Mouse (Mus musculus): Measurements from ENCODE around the gene Plau. TPM values are rescaled to one million over a fixed set of nuclear protein-coding genes. Genes with fewer than 3 reads are reported as not detected.

The Plau gene
- total RNA-seq, 1 experiment: 13.7 TPM

- peaks cover 4 to 6% of the 10 kb centered on the region in 2 experiments; a peak in 3 of 4 replicates for H3K4me1 ChIP-seq (ENCODE audit: control insufficient read depth in 2 of 2, insufficient read depth in 2 of 2, low read length in 2 of 2, poor library complexity in 1 of 2)
- no peak overlapping the region for H3K9ac ChIP-seq (ENCODE audit: insufficient read depth, low read depth, low read length, poor library complexity, severe bottlenecking)
- no peaks in the 10 kb centered on the region for H3K9me3 ChIP-seq (ENCODE audit: control insufficient read depth, insufficient read depth, low read depth, low read length)
- H3K27ac ChIP-seq (ENCODE audit: insufficient read depth, low read depth, low read length, poor library complexity, severe bottlenecking): no peak overlapping the region
- in situ Hi-C loops (cut with MboI; ENCODE audit: low sequenced_read_pairs in 2 of 2, unreplicated experiment in 2 of 2): no loop called here
- no peaks in the 10 kb centered on the region for H3K36me3 ChIP-seq (ENCODE audit: control insufficient read depth, insufficient read depth, low read length, poor library complexity, severe bottlenecking)
- TF ChIP-seq HCFC1 (IDR thresholded peaks at IDR 0.05; ENCODE audit: borderline replicate concordance, insufficient read depth, low read length) (no peak), ZNF384 (IDR thresholded peaks at IDR 0.05; ENCODE audit: low read depth, low read length) (no peak), CHD2 (IDR thresholded peaks at IDR 0.05; ENCODE audit: low read depth, low read length) (no peak), ZC3H11A (IDR thresholded peaks at IDR 0.05; ENCODE audit: borderline replicate concordance, low read depth, low read length) (no peak), MAFK (IDR thresholded peaks at IDR 0.05; ENCODE audit: insufficient read depth, low read depth, low read length) (no peak)
- H3K4me3 ChIP-seq (ENCODE audit: insufficient read depth in 1 of 2, low read depth in 1 of 2, low read length in 2 of 2, poor library complexity in 1 of 2, severe bottlenecking in 1 of 2): no peak overlapping the region
- no peak for DNase-seq (ENCODE audit: low read depth, low spot score)
These were observed 27.1 kb upstream of the Plau start for GRCm38 (mm10) chr14:20809349-20809748.

GRCm38 (mm10) chr14:20809820-20810219 lies 26.6 kb upstream of the Plau start:
- H3K4me1 ChIP-seq (ENCODE audit: control insufficient read depth in 2 of 2, insufficient read depth in 2 of 2, low read length in 2 of 2, poor library complexity in 1 of 2): peaks cover 4 to 6% of the 10 kb centered on the region in 2 experiments; a peak in 3 of 4 replicates
- in situ Hi-C loops (cut with MboI; ENCODE audit: low sequenced_read_pairs in 2 of 2, unreplicated experiment in 2 of 2): loop anchor here in 1 of 2 experiments (10.0 kb wide), 1 partner anchor 55 kb away; no protein-coding TSS in a partner anchor

GRCm38 (mm10) chr14:20811236-20811635 lies 25.2 kb upstream of the Plau start:
- H3K9me3 ChIP-seq (ENCODE audit: control insufficient read depth, insufficient read depth, low read depth, low read length): no peaks in the 10 kb centered on the region
- no peak overlapping the region for H3K9ac ChIP-seq (ENCODE audit: insufficient read depth, low read depth, low read length, poor library complexity, severe bottlenecking)
- no peak overlapping the region for H3K4me3 ChIP-seq (ENCODE audit: insufficient read depth in 1 of 2, low read depth in 1 of 2, low read length in 2 of 2, poor library complexity in 1 of 2, severe bottlenecking in 1 of 2)
- no peak for DNase-seq (ENCODE audit: low read depth, low spot score)
- in situ Hi-C loops (cut with MboI; ENCODE audit: low sequenced_read_pairs in 2 of 2, unreplicated experiment in 2 of 2): loop anchor here in 1 of 2 experiments (10.0 kb wide), 1 partner anchor 54 kb away; no protein-coding TSS in a partner anchor
- no peak overlapping the region for H3K27ac ChIP-seq (ENCODE audit: insufficient read depth, low read depth, low read length, poor library complexity, severe bottlenecking)
- TF ChIP-seq MAFK (IDR thresholded peaks at IDR 0.05; ENCODE audit: insufficient read depth, low read depth, low read length) (no peak), HCFC1 (IDR thresholded peaks at IDR 0.05; ENCODE audit: borderline replicate concordance, insufficient read depth, low read length) (no peak), ZNF384 (IDR thresholded peaks at IDR 0.05; ENCODE audit: low read depth, low read length) (no peak), ZC3H11A (IDR thresholded peaks at IDR 0.05; ENCODE audit: borderline replicate concordance, low read depth, low read length) (no peak), CHD2 (IDR thresholded peaks at IDR 0.05; ENCODE audit: low read depth, low read length) (no peak)
- H3K4me1 ChIP-seq (ENCODE audit: control insufficient read depth in 2 of 2, insufficient read depth in 2 of 2, low read length in 2 of 2, poor library complexity in 1 of 2): peaks cover 2 to 4% of the 10 kb centered on the region in 2 experiments; a peak in 1 of 4 replicates
- H3K36me3 ChIP-seq (ENCODE audit: control insufficient read depth, insufficient read depth, low read length, poor library complexity, severe bottlenecking): no peaks in the 10 kb centered on the region

More at GRCm38 (mm10) chr14:20809820-20810219, 26.6 kb upstream of the Plau start:
- Histone ChIP-seq H3K9me3 (ENCODE audit: control insufficient read depth, insufficient read depth, low read depth, low read length) (no peaks in the 10 kb centered on the region), H3K27ac (ENCODE audit: insufficient read depth, low read depth, low read length, poor library complexity, severe bottlenecking) (no peak overlapping the region), H3K9ac (ENCODE audit: insufficient read depth, low read depth, low read length, poor library complexity, severe bottlenecking) (no peak overlapping the region), H3K4me3 (ENCODE audit: insufficient read depth in 1 of 2, low read depth in 1 of 2, low read length in 2 of 2, poor library complexity in 1 of 2, severe bottlenecking in 1 of 2) (no peak overlapping the region), H3K36me3 (ENCODE audit: control insufficient read depth, insufficient read depth, low read length, poor library complexity, severe bottlenecking) (no peaks in the 10 kb centered on the region)
- no peak for TF ChIP-seq ZNF384 (IDR thresholded peaks at IDR 0.05; ENCODE audit: low read depth, low read length)
- TF ChIP-seq MAFK (IDR thresholded peaks at IDR 0.05; ENCODE audit: insufficient read depth, low read depth, low read length): no peak
- no peak for TF ChIP-seq ZC3H11A (IDR thresholded peaks at IDR 0.05; ENCODE audit: borderline replicate concordance, low read depth, low read length)
- no peak for TF ChIP-seq HCFC1 (IDR thresholded peaks at IDR 0.05; ENCODE audit: borderline replicate concordance, insufficient read depth, low read length)
- TF ChIP-seq CHD2 (IDR thresholded peaks at IDR 0.05; ENCODE audit: low read depth, low read length): no peak
- DNase-seq (ENCODE audit: low read depth, low spot score): no peak

- Histone ChIP-seq H3K9me3 (ENCODE audit: control insufficient read depth, insufficient read depth, low read depth, low read length) (no peaks in the 10 kb centered on the region), H3K9ac (ENCODE audit: insufficient read depth, low read depth, low read length, poor library complexity, severe bottlenecking) (no peak overlapping the region), H3K4me3 (ENCODE audit: insufficient read depth in 1 of 2, low read depth in 1 of 2, low read length in 2 of 2, poor library complexity in 1 of 2, severe bottlenecking in 1 of 2) (no peak overlapping the region), H3K36me3 (ENCODE audit: control insufficient read depth, insufficient read depth, low read length, poor library complexity, severe bottlenecking) (no peaks in the 10 kb centered on the region), H3K27ac (ENCODE audit: insufficient read depth, low read depth, low read length, poor library complexity, severe bottlenecking) (no peak overlapping the region), H3K4me1 (ENCODE audit: control insufficient read depth in 2 of 2, insufficient read depth in 2 of 2, low read length in 2 of 2, poor library complexity in 1 of 2) (peaks cover 2 to 4% of the 10 kb centered on the region in 2 experiments; a peak in 1 of 4 replicates)
- in situ Hi-C loops (cut with MboI; ENCODE audit: low sequenced_read_pairs in 2 of 2, unreplicated experiment in 2 of 2): loop anchor here in 1 of 2 experiments (10.0 kb wide), 1 partner anchor 53 kb away; no protein-coding TSS in a partner anchor
- DNase-seq (ENCODE audit: low read depth, low spot score): no peak
- TF ChIP-seq ZNF384 (IDR thresholded peaks at IDR 0.05; ENCODE audit: low read depth, low read length) (no peak), ZC3H11A (IDR thresholded peaks at IDR 0.05; ENCODE audit: borderline replicate concordance, low read depth, low read length) (no peak), MAFK (IDR thresholded peaks at IDR 0.05; ENCODE audit: insufficient read depth, low read depth, low read length) (no peak), HCFC1 (IDR thresholded peaks at IDR 0.05; ENCODE audit: borderline replicate concordance, insufficient read depth, low read length) (no peak), CHD2 (IDR thresholded peaks at IDR 0.05; ENCODE audit: low read depth, low read length) (no peak)
These were observed 24.6 kb upstream of the Plau start for GRCm38 (mm10) chr14:20811779-20812406.
